Mouse (Mus musculus) cerebellum, adult 9-11 months (tissue): ENCODE measurements around the gene Prcc.
A peak's percentile ranks its signal among the peaks of the same experiment; 100 is the strongest.
"Not testable (repeated sequence)": the region's sequence is repeated elsewhere in the genome, so short reads cannot be mapped to it uniquely, and the experiment has no call there.

Experiments
- DNase-seq: peaks from one replicate; pipeline ENCODE4 v3.0.0; 2022

Gene Prcc

DNA sequence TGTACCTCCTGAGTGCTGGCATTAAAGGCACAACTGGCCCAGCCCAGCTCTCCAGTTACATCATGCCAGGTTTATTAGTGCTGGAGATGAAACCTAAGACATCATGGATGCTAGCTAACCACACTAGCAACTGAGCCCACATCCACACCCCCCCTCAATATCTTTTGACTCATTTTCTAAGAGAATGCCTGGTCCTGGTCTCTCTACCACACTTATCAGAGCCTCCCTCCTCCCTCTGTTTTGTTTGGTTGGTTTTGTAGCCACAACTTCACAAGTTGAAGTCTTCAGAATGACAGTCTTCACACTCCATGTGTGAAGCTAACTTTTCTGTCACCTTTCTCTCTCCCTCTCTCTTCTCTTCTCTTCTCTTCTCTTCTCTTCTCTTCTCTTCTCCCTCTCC, 44.5 kb downstream of the Prcc start:
- no peak for DNase-seq

DNA sequence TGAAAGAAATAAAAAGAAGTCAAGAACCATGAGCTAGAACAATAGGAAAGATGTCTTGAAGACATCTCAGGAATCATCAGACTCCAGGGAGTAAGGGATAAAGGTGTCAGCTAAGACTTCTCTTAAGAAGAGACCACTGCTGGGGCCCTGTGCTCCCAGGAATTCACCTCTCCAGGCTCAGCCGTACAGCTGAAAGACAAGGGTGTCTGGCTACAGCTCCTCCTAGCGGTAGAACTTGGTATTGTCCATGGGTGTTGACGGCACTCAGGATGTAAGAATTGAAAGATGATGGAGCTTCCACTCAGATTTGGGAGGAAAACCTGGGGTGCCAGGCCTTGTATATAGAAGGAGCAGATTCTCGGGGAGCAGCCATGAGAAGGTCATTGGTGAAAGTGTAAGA, 46.8 kb downstream of the Prcc start:
- peak; percentile 30 for DNase-seq

DNA sequence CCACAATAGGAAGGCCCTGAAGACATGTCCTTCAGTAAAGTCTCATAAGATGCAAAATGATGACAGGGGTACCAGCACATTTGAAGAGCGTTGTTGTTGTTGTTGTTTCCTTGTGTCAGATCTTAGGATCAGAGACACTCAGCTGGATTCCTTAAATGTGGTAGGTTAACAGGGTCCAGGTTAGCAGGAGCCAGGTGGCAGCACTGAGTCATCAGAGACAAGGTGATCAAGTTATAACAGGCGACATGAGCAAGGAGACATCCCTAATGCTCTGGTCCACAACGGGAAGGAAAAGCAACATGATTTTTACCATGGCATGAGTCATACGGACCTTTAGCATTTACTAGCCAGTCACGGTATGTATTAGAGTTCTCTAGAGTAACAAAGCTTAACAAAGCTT, 51.9 kb downstream of the Prcc start:
- DNase-seq: no peak

DNA sequence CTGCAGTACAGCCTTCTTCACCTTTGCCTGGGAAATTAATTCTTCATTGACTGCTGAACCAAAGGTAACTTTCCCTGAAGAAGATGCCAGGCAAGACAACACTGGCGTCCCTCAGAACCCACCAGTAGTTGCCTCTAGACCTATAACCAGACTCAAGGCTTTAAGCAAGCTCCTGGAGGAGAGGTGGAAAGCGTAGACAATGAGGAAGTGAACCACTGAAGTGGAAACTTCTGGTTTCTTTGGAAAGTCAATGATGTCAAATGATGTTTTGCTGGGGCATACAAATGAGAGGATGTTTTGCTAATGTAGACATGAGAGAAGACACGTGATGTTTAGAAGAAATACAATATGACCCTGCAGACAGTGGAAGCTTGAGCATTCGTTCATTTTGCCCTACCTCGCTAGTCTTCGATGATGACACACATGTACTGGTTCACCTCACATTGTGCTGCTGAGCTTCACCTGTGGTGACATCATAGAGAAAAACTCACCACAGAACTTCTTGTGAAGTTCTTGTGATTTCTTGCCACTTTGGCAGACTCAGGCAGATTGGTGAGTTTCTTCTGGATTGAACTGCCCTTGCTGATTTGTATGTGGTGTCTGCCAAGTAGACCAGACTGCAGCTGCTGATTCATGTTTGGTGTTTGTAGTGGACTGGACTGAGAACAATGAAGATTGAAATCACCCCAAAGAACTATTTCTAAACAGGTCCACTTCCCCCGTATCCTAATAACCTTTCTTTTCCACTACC, 53.1 kb downstream of the Prcc start:
- no peak for DNase-seq

DNA sequence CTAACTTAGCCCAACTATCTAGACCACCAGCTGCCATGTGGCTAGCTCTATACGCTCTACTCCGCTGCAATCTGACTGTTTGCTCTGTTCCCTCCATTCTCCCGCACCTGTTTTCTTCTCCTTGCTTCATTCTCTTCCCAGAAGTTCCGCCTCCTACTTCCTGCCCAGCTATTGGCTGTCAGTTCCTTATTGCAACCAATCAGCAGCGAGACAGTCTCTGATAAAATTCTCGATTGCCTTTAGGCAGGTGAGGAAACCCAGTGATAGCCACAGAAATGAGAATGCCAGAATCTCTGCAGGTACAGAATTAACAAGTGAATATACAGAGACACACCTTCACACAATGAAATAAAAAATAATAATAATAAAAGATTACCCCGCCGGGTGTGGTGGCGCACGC, 56.4 kb downstream of the Prcc start:
- no peak for DNase-seq

DNA sequence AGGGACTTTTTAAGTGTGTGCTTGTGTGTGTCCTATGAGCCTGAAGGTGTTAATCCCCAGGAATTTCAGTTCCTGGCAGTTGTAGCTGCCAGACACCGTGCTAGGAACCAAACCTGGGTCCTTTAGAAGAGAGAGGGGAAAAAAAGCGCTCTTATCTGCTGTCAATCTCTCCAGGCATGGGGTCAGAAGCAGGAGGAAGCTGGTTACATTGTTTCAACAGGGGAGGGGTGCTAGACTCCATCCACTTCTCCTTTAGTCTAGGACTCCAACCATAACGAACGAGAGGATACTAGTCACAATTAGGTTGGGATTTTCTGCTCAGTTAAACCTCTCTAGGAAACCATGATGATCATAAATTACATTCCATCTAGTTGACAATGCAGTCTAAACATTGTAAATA, 57.0 kb downstream of the Prcc start:
- DNase-seq: no peak

DNA sequence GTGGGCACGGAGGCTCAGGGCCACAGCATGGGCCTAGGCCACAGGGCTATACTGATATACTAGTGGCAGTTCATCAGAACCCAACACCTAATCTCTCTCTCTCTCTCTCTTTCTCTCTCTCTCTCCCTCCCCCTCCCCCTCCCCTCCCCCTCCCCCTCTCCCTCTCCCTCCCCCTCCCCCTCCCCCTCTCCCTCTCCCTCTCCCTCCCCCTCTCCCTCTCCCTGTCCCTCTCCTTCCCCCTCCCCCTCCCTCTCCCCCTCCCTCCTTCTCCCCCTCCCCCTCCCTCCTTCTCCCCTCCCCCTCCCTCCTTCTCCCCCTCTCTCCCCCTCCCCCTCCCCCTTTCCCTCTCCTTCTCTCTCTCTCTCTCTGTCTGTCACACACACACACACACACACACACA, 61.2 kb downstream of the Prcc start, which contains the start of gene Pear1:
Pear1 (minus strand) TSS at position 101 of the 400 bp plus-strand sequence.
- not testable (repeated sequence) for DNase-seq

DNA sequence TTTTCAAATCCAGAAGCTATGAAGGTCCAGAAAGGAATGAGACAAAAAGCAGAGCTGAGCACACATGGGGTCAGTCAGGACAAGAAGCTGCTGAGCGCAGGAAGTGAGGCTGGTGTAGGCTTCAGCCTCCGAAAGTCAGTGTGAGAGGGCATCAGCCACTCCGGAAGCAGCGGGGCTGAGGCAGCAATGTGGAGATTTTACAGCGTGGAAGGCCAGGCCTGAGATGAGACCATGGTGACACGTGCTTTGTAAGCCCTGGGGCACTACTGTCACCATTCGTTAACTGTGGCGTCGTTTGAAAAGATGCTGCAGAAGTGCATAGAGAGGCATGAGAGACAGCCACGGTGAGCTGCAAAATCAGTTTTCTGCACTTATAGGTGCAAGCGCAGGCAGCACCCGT, 67.2 kb downstream of the Prcc start:
- DNase-seq: no peak

DNA sequence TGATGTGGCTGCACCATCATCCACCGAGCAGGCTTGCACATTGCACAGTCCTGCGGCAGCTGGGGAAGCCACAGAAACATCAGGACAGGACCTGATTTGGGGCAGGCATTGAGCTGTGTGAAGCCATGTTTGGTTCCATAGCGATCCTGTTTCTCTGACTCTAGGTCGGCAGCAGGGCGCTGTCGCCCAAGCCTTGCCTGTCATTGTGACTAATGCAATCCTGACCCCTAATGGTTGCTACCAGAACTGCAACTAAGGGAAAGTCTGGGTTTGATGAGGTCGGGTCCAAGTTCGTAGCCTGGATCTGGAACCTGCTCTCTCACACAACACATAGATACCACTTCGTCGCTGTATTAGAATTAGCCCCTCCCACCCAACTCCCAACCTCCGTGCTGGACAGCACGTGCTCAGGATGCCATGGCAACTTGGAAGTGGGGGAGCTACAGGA, 68.7 kb downstream of the Prcc start:
- DNase-seq: peak; percentile 56

DNA sequence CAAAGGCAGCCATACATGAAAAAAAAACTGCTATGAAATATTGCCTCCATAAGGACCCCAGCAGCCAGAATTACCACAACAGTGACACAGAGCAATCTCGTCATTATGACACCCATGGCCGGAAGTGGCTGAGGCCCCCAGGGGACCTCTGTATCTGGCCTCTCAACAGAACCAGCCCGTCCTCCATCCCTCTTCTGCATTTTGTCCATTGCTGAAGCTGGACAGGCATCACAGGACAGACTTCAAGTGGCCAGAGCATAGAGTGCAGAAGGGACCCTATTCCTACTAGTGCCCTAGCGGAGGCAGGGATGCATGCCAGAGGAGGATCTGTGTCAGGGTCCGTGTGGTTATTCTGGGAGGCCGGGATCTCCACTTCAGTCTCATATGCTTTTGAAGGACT, 69.2 kb downstream of the Prcc start:
- DNase-seq: no peak

DNA sequence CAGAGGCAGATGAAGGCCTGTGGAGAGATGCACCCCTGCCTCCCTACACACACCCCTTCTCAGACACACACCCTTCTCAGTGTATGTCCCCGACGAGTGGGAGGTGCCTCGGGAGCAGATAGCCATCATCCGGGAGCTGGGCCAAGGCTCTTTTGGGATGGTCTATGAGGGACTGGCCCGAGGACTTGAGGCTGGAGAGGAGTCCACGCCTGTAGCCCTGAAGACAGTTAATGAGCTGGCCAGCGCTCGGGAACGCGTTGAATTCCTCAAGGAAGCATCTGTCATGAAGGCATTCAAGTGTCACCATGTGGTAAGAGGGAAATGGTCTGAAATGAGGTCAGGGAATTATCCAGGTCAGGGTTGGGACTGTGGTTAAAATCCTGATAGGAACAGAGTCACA, 72.5 kb downstream of the Prcc start:
- DNase-seq: no peak

DNA sequence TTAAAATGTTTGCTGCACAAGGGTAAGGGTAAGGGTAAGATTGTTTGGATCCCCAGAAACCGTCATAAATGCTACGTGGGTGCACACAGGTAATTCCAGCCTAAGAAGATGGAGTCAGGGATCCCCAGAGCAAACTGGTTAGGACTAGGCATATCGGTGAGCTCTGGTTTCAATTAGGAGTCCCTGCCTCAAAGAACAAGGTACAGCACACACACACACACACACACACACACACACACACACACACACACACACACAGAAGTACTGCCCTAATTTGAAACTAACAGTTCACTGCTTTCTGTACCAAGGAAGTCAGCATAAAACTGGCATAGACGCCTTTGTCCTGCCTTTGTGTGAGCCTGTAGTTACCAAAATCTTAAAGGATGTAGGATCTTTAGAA, 73.0 kb downstream of the Prcc start:
- DNase-seq: no peak

DNA sequence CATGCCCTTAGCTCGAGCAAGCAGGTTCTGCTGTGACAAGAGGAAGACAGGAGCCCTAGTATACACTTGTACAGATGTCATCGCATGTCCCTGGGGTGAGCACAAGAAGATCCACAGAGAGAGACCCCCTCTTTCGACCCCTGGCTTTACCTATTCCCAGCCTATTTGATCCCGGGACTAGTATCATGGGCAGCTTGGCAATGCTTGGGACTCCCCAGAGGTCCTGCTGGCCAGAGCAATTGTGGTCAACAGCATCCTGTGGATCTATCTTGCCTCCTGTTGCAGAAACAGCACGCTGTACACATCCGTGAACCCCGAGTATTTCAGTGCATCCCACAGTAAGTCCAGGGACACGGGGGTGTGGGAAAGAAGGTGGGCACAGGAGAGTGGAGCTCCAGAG, 74.1 kb downstream of the Prcc start:
- DNase-seq: no peak

DNA sequence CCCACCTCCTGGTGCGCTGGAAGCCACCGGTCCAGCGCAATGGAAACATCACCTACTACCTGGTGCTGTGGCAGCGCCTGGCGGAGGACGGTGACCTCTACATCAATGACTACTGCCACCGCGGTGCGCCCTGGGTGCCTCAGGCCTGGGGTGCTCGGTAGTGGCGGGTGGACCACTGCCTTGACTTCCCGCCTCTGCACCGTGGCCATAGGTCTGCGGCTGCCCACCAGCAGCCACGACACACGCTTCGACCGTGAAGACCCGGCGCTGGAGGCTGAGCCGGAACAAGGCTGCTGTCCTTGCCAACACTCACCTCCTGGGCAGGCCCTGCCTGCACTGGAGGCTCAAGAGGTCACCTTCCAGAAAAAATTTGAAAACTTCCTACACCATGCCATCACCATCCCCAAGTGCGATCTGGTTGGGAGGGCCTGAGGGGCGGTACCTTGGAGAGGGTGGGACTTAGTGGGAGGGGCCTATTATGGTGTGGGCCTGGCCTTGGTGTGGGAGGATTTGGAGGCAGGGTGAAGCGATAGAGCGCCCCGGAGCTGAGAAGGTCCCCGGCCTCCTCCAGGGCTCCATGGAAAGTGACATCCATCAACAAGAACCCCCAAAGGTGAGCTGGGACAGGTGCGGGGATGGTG, 76.0 kb downstream of the Prcc start:
- DNase-seq: no peak
